ENCODE assay signal across 12 mouse cellular contexts in the genomic region with DNA sequence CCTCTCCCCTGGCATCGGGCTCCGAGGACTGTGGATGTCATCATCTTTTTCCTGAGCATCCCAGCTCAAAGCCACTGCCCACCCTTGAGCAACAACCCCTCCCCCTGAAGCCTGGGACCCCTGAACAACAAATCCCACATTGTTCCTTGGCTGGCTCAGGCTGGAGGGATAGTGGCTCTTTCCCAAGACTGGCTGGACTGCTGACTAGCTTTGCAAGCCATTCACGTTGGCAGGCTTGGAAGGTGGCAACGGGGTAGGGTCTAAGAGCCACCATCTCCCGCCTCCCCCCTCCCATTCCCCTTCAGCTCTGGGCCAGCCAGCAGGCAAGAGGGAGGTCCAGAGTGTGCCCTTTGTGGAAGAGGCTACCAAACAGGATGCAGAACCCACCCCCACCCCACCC. TPM values are rescaled to one million over a fixed set of nuclear protein-coding genes. Genes with fewer than 3 reads are reported as not detected.
DNase-seq lines count a peak whose midpoint lies in the region; ATAC-seq lines count a peak whose summit lies in the region.
"Had no signal": no experiment of that assay in that cellular context is flagged by ENCODE, and none has a peak within 500 bp of the region (broad histone marks: within the 10 kb centered on the region; RNA-seq: fewer than 3 reads in every experiment).

No protein-coding gene starts in this region.

- no peak overlapping the region for H3K27ac ChIP-seq in embryonic facial prominence, embryonic 13.5 days
- H3K27ac ChIP-seq in intestine, embryonic 15.5 days: no peak overlapping the region
- peak overlapping the region; percentile 79 for H3K27ac ChIP-seq in midbrain, embryonic 13.5 days
- H3K27ac ChIP-seq: liver, embryonic 14.5 days had no signal

- WGBS in embryonic facial prominence, embryonic 13.5 days: 45% methylated on average over 5 of the region's 5 CpGs
- 68% methylated on average over 5 of the region's 5 CpGs for WGBS in intestine, embryonic 15.5 days
- WGBS in midbrain, embryonic 13.5 days: 51% methylated on average over 5 of the region's 5 CpGs

- H3K4me3 ChIP-seq in embryonic facial prominence, embryonic 13.5 days: no peak overlapping the region
- no peak overlapping the region for H3K4me3 ChIP-seq in intestine, embryonic 15.5 days (replicated peaks)
- H3K4me3 ChIP-seq in midbrain, embryonic 13.5 days (replicated peaks): no peak overlapping the region

- ATAC-seq in frontal cortex, adult (ENCODE audit: low TSS enrichment): 0 out of 2 replicates have a peak, but pooled peaks have one; percentile 7
- ATAC-seq in embryonic facial prominence, embryonic 13.5 days (ENCODE audit: insufficient number of reproducible peaks, insufficient read depth, low FRiP score, low TSS enrichment, low read depth): no peak
- peak; percentile 37; the same call in 1 of the 2 replicates for ATAC-seq in intestine, embryonic 15.5 days
- ATAC-seq in midbrain, embryonic 13.5 days: peak; percentile 56

- peaks cover 26% of the 10 kb centered on the region for H3K4me1 ChIP-seq in embryonic facial prominence, embryonic 13.5 days
- peaks cover 13% of the 10 kb centered on the region for H3K4me1 ChIP-seq in intestine, embryonic 15.5 days (replicated peaks)
- H3K4me1 ChIP-seq in midbrain, embryonic 13.5 days (replicated peaks): peaks cover 41% of the 10 kb centered on the region

- H3K9me3 ChIP-seq in embryonic facial prominence, embryonic 13.5 days: no peaks in the 10 kb centered on the region
- no peaks in the 10 kb centered on the region for H3K9me3 ChIP-seq in intestine, embryonic 15.5 days
- H3K9me3 ChIP-seq in midbrain, embryonic 13.5 days: no peaks in the 10 kb centered on the region

- no peaks in the 10 kb centered on the region for H3K27me3 ChIP-seq in embryonic facial prominence, embryonic 13.5 days
- no peaks in the 10 kb centered on the region for H3K27me3 ChIP-seq in intestine, embryonic 15.5 days (replicated peaks)
- no peaks in the 10 kb centered on the region for H3K27me3 ChIP-seq in midbrain, embryonic 13.5 days

- H3K36me3 ChIP-seq in embryonic facial prominence, embryonic 13.5 days: peaks cover 20% of the 10 kb centered on the region
- peaks cover 7% of the 10 kb centered on the region; the same call in 1 of the 2 replicates for H3K36me3 ChIP-seq in intestine, embryonic 15.5 days
- H3K36me3 ChIP-seq in midbrain, embryonic 13.5 days: peaks cover 22% of the 10 kb centered on the region

- H3K4me2 ChIP-seq in embryonic facial prominence, embryonic 13.5 days: no peak overlapping the region
- H3K4me2 ChIP-seq in intestine, embryonic 15.5 days (replicated peaks): no peak overlapping the region
- 0 out of 2 replicates have a peak overlapping the region, but pooled peaks have one; percentile 12 for H3K4me2 ChIP-seq in midbrain, embryonic 13.5 days (replicated peaks)

- H3K9ac ChIP-seq in embryonic facial prominence, embryonic 13.5 days: peak overlapping the region; percentile 36; the same call in 1 of the 2 replicates
- H3K9ac ChIP-seq in intestine, embryonic 15.5 days: no peak overlapping the region
- H3K9ac ChIP-seq in midbrain, embryonic 13.5 days (replicated peaks): no peak overlapping the region
- H3K9ac ChIP-seq: liver, embryonic 14.5 days had no signal

- DNase-seq in frontal cortex, postnatal 36 days (ENCODE audit: low spot score in 2 of 2): no peak
- DNase-seq in T-cell, adult 2 months (ENCODE audit: low spot score): no peak
- no peak for DNase-seq in adrenal gland, adult 2 months
- DNase-seq in heart, adult 11 months: no peak
- DNase-seq: gastrocnemius, postnatal 36 days; kidney, adult 18-20 months had no signal

RNA-seq across cellular contexts. Expression of a gene that starts 8.8 kb away (rescaled TPM):
- polyA plus RNA-seq in embryonic facial prominence, embryonic 13.5 days (2015; fragmentation: Nextera tagmentation; extraction: Ambion mirVana): not detected in 2 replicates
- 0.47 and 0.73 TPM in 2 replicates for polyA plus RNA-seq in intestine, embryonic 15.5 days (2015; fragmentation: Nextera tagmentation; extraction: Ambion mirVana)
- 0.13 and 0.17 TPM in 2 replicates for polyA plus RNA-seq in midbrain, embryonic 13.5 days (2015; fragmentation: Nextera tagmentation; extraction: Ambion mirVana)
- total RNA-seq in adrenal gland, adult 2 months (2021): 1 to 10 TPM in 1 of 2 experiments, under 1 TPM in 1; 0.61 to 2.2 TPM
- polyA plus RNA-seq in adrenal gland, adult 2 months (2012; rRNA removed): 2.3 and 3.0 TPM in 2 replicates
- polyA plus RNA-seq: C2C12 had no signal

RNA-seq across cellular contexts. Expression of a gene that starts 12.0 kb away (rescaled TPM):
- polyA plus RNA-seq in embryonic facial prominence, embryonic 13.5 days (2015; fragmentation: Nextera tagmentation; extraction: Ambion mirVana): 75.2 and 78.6 TPM in 2 replicates
- 60.6 TPM in 2 replicates for polyA plus RNA-seq in intestine, embryonic 15.5 days (2015; fragmentation: Nextera tagmentation; extraction: Ambion mirVana)
- 234 and 247 TPM in 2 replicates for polyA plus RNA-seq in midbrain, embryonic 13.5 days (2015; fragmentation: Nextera tagmentation; extraction: Ambion mirVana)
- 10 to 100 TPM; 59.4 to 62.2 TPM for total RNA-seq in adrenal gland, adult 2 months (2021)
- polyA plus RNA-seq in adrenal gland, adult 2 months (2012; rRNA removed): 41.5 and 43.2 TPM in 2 replicates

RNA-seq across cellular contexts. Expression of a gene that starts 26.1 kb away (rescaled TPM):
- 1.5 and 2.2 TPM in 2 replicates for polyA plus RNA-seq in embryonic facial prominence, embryonic 13.5 days (2015; fragmentation: Nextera tagmentation; extraction: Ambion mirVana)
- polyA plus RNA-seq in intestine, embryonic 15.5 days (2015; fragmentation: Nextera tagmentation; extraction: Ambion mirVana): 2.0 TPM in 2 replicates
- polyA plus RNA-seq in midbrain, embryonic 13.5 days (2015; fragmentation: Nextera tagmentation; extraction: Ambion mirVana): 0.46 and 0.51 TPM in 2 replicates
- 1 to 10 TPM; 1.6 to 1.8 TPM for total RNA-seq in adrenal gland, adult 2 months (2021)
- 2.6 and 2.7 TPM in 2 replicates for polyA plus RNA-seq in adrenal gland, adult 2 months (2012; rRNA removed)

RNA-seq across cellular contexts. Expression of a gene that starts 53.6 kb away (rescaled TPM):
- 8.3 and 11.5 TPM in 2 replicates for polyA plus RNA-seq in embryonic facial prominence, embryonic 13.5 days (2015; fragmentation: Nextera tagmentation; extraction: Ambion mirVana)
- polyA plus RNA-seq in intestine, embryonic 15.5 days (2015; fragmentation: Nextera tagmentation; extraction: Ambion mirVana): 0.45 and 0.49 TPM in 2 replicates
- polyA plus RNA-seq in midbrain, embryonic 13.5 days (2015; fragmentation: Nextera tagmentation; extraction: Ambion mirVana): 0.35 and 0.44 TPM in 2 replicates
- 1 to 10 TPM; 2.0 to 3.6 TPM for total RNA-seq in adrenal gland, adult 2 months (2021)
- polyA plus RNA-seq in adrenal gland, adult 2 months (2012; rRNA removed): 1.1 and 1.8 TPM in 2 replicates
